10 mouse cellular contexts compared by ENCODE assay signal in the genomic region with DNA sequence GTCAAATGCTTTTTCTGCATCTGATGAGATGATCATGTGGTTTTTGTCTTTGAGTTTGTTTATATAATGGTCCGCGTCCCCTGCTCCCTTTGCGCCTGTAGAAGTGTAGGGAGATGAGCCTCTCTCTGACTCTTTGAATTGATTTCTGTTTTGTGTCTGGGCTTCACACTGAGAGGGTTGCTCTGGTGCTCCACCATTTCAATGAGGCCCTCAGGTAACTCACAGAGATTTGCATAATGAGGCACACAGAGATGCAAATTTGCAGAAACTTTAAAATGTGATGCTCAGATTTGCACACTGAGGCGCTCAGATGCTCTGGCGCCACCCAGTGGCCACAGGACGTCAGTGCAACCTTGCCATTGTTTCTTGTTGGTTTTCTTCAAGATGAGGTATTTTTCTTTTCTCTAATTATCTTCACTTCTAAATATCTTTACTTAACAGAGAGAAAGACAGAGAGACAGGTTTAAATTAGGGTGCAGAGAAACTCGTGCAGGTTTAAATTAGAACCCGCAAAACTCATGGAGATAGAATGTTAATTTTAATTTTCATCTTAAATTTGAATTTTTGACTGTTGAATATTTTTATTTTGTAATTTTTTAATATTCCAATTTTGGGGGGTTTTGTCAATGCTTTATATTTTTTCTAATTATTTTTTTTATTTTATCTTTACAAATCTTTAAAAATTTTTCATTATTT. TPM values are rescaled to one million over a fixed set of nuclear protein-coding genes. Genes with fewer than 3 reads are reported as not detected.
DNase-seq lines count a peak whose midpoint lies in the region; ATAC-seq lines count a peak whose summit lies in the region.
"Not testable (repeated sequence)": the region's sequence is repeated elsewhere in the genome, so short reads cannot be mapped to it uniquely, and the experiment has no call there.
"Had no signal": no experiment of that assay in that cellular context is flagged by ENCODE, and none has a peak within 500 bp of the region (broad histone marks: within the 10 kb centered on the region; RNA-seq: fewer than 3 reads in every experiment).

No protein-coding gene starts in this region.

- not testable (repeated sequence) for H3K36me3 ChIP-seq in embryonic facial prominence, embryonic 14.5 days (ENCODE audit: control insufficient read depth, insufficient read depth, low read length); heart, embryonic 12.5 days; intestine, embryonic 16.5 days (ENCODE audit: control insufficient read depth, insufficient read depth, low read length); liver, embryonic 12.5 days; midbrain, embryonic 15.5 days (replicated peaks); stomach, embryonic 15.5 days

- ATAC-seq in embryonic facial prominence, embryonic 14.5 days (ENCODE audit: low read depth): peak; percentile 62; the same call in 1 of the 2 replicates
- ATAC-seq in heart, embryonic 12.5 days (ENCODE audit: insufficient number of reproducible peaks, low FRiP score): peak; percentile 71; the same call in 1 of the 2 replicates
- ATAC-seq in intestine, embryonic 16.5 days: peak; percentile 86
- ATAC-seq in liver, embryonic 12.5 days: peak; percentile 78
- peak; percentile 88 for ATAC-seq in midbrain, embryonic 15.5 days (replicated peaks)
- peak; percentile 72 for ATAC-seq in stomach, embryonic 15.5 days (ENCODE audit: insufficient read depth, low FRiP score, low read depth)

- H3K4me1 ChIP-seq in embryonic facial prominence, embryonic 14.5 days (ENCODE audit: control insufficient read depth, insufficient read depth, low read length); heart, embryonic 12.5 days (replicated peaks); intestine, embryonic 16.5 days (ENCODE audit: control insufficient read depth, insufficient read depth, low read length); liver, embryonic 12.5 days; midbrain, embryonic 15.5 days; stomach, embryonic 15.5 days: not testable (repeated sequence)

- H3K27me3 ChIP-seq in embryonic facial prominence, embryonic 14.5 days (replicated peaks; ENCODE audit: control insufficient read depth, insufficient read depth, low read length); heart, embryonic 12.5 days (replicated peaks); intestine, embryonic 16.5 days (replicated peaks; ENCODE audit: control insufficient read depth, insufficient read depth, low read length); liver, embryonic 12.5 days (replicated peaks); midbrain, embryonic 15.5 days (replicated peaks); stomach, embryonic 15.5 days (replicated peaks): not testable (repeated sequence)

- not testable (repeated sequence) for H3K4me3 ChIP-seq in embryonic facial prominence, embryonic 14.5 days (ENCODE audit: low read depth, low read length); heart, embryonic 12.5 days; intestine, embryonic 16.5 days (ENCODE audit: low read length); liver, embryonic 12.5 days; midbrain, embryonic 15.5 days; stomach, embryonic 15.5 days (replicated peaks)

- peak; percentile 62 for DNase-seq in A20 (ENCODE audit: low read depth, low spot score)
- peak; percentile 66 for DNase-seq in T-cell, adult 2 months (ENCODE audit: low spot score)
- not testable (repeated sequence) for DNase-seq in embryonic facial prominence, embryonic 14.5 days (ENCODE audit: low spot score)

- not testable (repeated sequence) for H3K9me3 ChIP-seq in embryonic facial prominence, embryonic 14.5 days (ENCODE audit: control insufficient read depth, low read length); heart, embryonic 12.5 days (replicated peaks); intestine, embryonic 16.5 days (ENCODE audit: control insufficient read depth, low read length); liver, embryonic 12.5 days (replicated peaks); midbrain, embryonic 15.5 days; stomach, embryonic 15.5 days

- H3K9ac ChIP-seq in embryonic facial prominence, embryonic 14.5 days (ENCODE audit: low read depth, low read length); heart, embryonic 12.5 days; intestine, embryonic 16.5 days (ENCODE audit: low read depth, low read length); liver, embryonic 12.5 days; midbrain, embryonic 15.5 days; stomach, embryonic 15.5 days: not testable (repeated sequence)

- WGBS in embryonic facial prominence, embryonic 14.5 days: 50% methylated on average over 8 of the region's 8 CpGs
- 62% methylated on average over 8 of the region's 8 CpGs for WGBS in heart, embryonic 12.5 days
- WGBS in intestine, embryonic 16.5 days: 56% methylated on average over 8 of the region's 8 CpGs
- 58% methylated on average over 8 of the region's 8 CpGs for WGBS in liver, embryonic 12.5 days (ENCODE audit: insufficient replicate concordance)
- WGBS in midbrain, embryonic 15.5 days: 58% methylated on average over 8 of the region's 8 CpGs
- WGBS in stomach, embryonic 15.5 days: 52% methylated on average over 8 of the region's 8 CpGs

- not testable (repeated sequence) for H3K27ac ChIP-seq in embryonic facial prominence, embryonic 14.5 days (replicated peaks; ENCODE audit: low read depth, low read length); heart, embryonic 12.5 days (ENCODE audit: poor library complexity, severe bottlenecking); intestine, embryonic 16.5 days (ENCODE audit: low read length); liver, embryonic 12.5 days; midbrain, embryonic 15.5 days; stomach, embryonic 15.5 days

- H3K4me2 ChIP-seq in embryonic facial prominence, embryonic 14.5 days (ENCODE audit: low read depth, low read length); heart, embryonic 12.5 days; intestine, embryonic 16.5 days (ENCODE audit: low read depth, low read length); liver, embryonic 12.5 days; midbrain, embryonic 15.5 days; stomach, embryonic 15.5 days: not testable (repeated sequence)

RNA-seq across cellular contexts. Expression of a gene that starts 30.5 kb away (rescaled TPM):
- polyA plus RNA-seq in embryonic facial prominence, embryonic 14.5 days (2014; fragmentation: Nextera tagmentation; extraction: Ambion mirVana): not detected in 2 replicates
- polyA plus RNA-seq in heart, embryonic 12.5 days (2016; fragmentation: Nextera tagmentation; extraction: Ambion mirVana): not detected in 2 replicates
- polyA plus RNA-seq in intestine, embryonic 16.5 days (2015; fragmentation: Nextera tagmentation; extraction: Ambion mirVana): not detected in 2 replicates
- polyA plus RNA-seq in liver, embryonic 12.5 days (2016; fragmentation: Nextera tagmentation; extraction: Ambion mirVana): not detected in 2 replicates
- polyA plus RNA-seq in midbrain, embryonic 15.5 days (2015; fragmentation: Nextera tagmentation; extraction: Ambion mirVana): not detected in 2 replicates
- polyA plus RNA-seq in stomach, embryonic 15.5 days (2015; fragmentation: Nextera tagmentation; extraction: Ambion mirVana): not detected in 2 replicates
- polyA plus RNA-seq: hindbrain, postnatal 0 days; limb, embryonic 10.5 days had no signal
